Mouse (Mus musculus) cortical plate, adult 2 months (tissue): ENCODE data around the gene Zfand2b.

ENCODE experiments used
- CTCF ChIP-seq: fragments of 200-500 bp; IDR thresholded peaks from 2 replicates; pipeline ENCODE4 v1.5.1; 2011; ENCODE audit warnings: mild to moderate bottlenecking, control low read depth, low read length; ENCODE audit not compliant: insufficient read depth; ENCODE audit errors: extremely low read depth
- POLR2A ChIP-seq: fragments of 200-500 bp; IDR thresholded peaks from 2 replicates; pipeline ENCODE4 v1.6.1; 2011; ENCODE audit warnings: mild to moderate bottlenecking, low read length, control low read depth; ENCODE audit not compliant: insufficient read depth; ENCODE audit errors: extremely low read depth

GRCm38 (mm10) chr1:75133421-75134207 is 34.8 kb upstream of the Zfand2b start, which contains the start of gene Slc23a3:
- TF ChIP-seq CTCF (no peak), POLR2A (no peak)
